Mouse (Mus musculus) MEL (cell line): Measurements from ENCODE around the gene Slc36a1. TPM values are rescaled to one million over a fixed set of nuclear protein-coding genes. Genes with fewer than 3 reads are reported as not detected.

Source experiments
- DNase-seq: peaks from one replicate; pipeline ENCODE4 v3.0.0; 2011; ENCODE audit warnings: low read depth, low spot score
- H3K27ac ChIP-seq: 2 replicates; pipeline ENCODE4 v1.5.1; 2012; ENCODE audit warnings: low read depth, mild to moderate bottlenecking, control low read depth, low read length, moderate library complexity; ENCODE audit not compliant: control insufficient read depth
- H3K27me3 ChIP-seq, 2 experiments: fragments of 150-350 bp in 1 of 2; sonication (generic) in 1 of 2; 2 replicates each; pipeline ENCODE4 v1.6.1; 2012; ENCODE audit warnings: low read length in 2 of 2, mild to moderate bottlenecking in 2 of 2, improper control_type of control experiment in 1 of 2, moderate library complexity in 1 of 2; ENCODE audit not compliant: insufficient read depth in 2 of 2, control insufficient read depth in 1 of 2
- H3K36me3 ChIP-seq, 2 experiments: 2 replicates each; pipeline ENCODE4 v1.6.1; 2012 to 2014; ENCODE audit warnings: low read length in 2 of 2, improper control_type of control experiment in 1 of 2, inconsistent platforms in 1 of 2, mild to moderate bottlenecking in 1 of 2; ENCODE audit not compliant: insufficient read depth in 2 of 2, control insufficient read depth in 1 of 2
- H3K4me1 ChIP-seq, 2 experiments: fragments of 150-350 bp in 1 of 2; sonication (generic) in 1 of 2; 2 replicates each; pipeline ENCODE4 v1.6.1; 2012; ENCODE audit warnings: low read length in 2 of 2, improper control_type of control experiment in 1 of 2, mild to moderate bottlenecking in 1 of 2; ENCODE audit not compliant: insufficient read depth in 2 of 2, control insufficient read depth in 1 of 2
- H3K4me3 ChIP-seq, 2 experiments: fragments of 150-350 bp in 1 of 2; sonication (generic) in 1 of 2; 2 replicates each; pipeline ENCODE4 v1.5.1; 2012; ENCODE audit warnings: low read depth in 2 of 2, low read length in 2 of 2, mild to moderate bottlenecking in 2 of 2, moderate library complexity in 2 of 2, control low read depth in 1 of 2, improper control_type of control experiment in 1 of 2; ENCODE audit not compliant: control insufficient read depth in 1 of 2, insufficient read depth in 1 of 2
- H3K79me2 ChIP-seq: 2 replicates; pipeline ENCODE4 v1.6.1; 2012; ENCODE audit warnings: mild to moderate bottlenecking, low read length, moderate library complexity; ENCODE audit not compliant: control insufficient read depth, poor library complexity, insufficient read depth
- H3K9ac ChIP-seq: 2 replicates; pipeline ENCODE4 v1.6.1; 2012; ENCODE audit warnings: low read depth, mild to moderate bottlenecking, control low read depth, low read length, moderate library complexity; ENCODE audit not compliant: control insufficient read depth, poor library complexity, severe bottlenecking
- H3K9me3 ChIP-seq: fragments of 150-350 bp; sonication (generic); replicated peaks from 2 replicates; pipeline ENCODE4 v1.6.1; 2012; ENCODE audit warnings: mild to moderate bottlenecking, low read length, improper control_type of control experiment, moderate library complexity; ENCODE audit not compliant: insufficient read depth
- BHLHE40 ChIP-seq: IDR thresholded peaks from 2 replicates; pipeline ENCODE4 v1.6.1; 2012; ENCODE audit warnings: low read depth, mild to moderate bottlenecking, inconsistent platforms, low read length, improper control_type of control experiment, borderline replicate concordance
- CHD2 ChIP-seq: IDR thresholded peaks from 2 replicates; pipeline ENCODE4 v1.6.1; 2011; ENCODE audit warnings: low read length, improper control_type of control experiment
- CTCF ChIP-seq, 3 experiments: IDR thresholded peaks in 2 of 3; conservative IDR thresholded peaks in 1 of 3; 2 replicates each; pipeline ENCODE4 v1.5.1; 2011 to 2012; ENCODE audit warnings: low read length in 3 of 3, low read depth in 2 of 3, mild to moderate bottlenecking in 2 of 3, improper control_type of control experiment in 1 of 3, inconsistent platforms in 1 of 3, mixed read lengths in 1 of 3, moderate library complexity in 1 of 3; ENCODE audit not compliant: control insufficient read depth in 1 of 3, insufficient read depth in 1 of 3, poor library complexity in 1 of 3, severe bottlenecking in 1 of 3
- E2F4 ChIP-seq: IDR thresholded peaks from 2 replicates; pipeline ENCODE4 v1.6.1; 2011; ENCODE audit warnings: low read depth, low read length, improper control_type of control experiment, borderline replicate concordance
- ETS1 ChIP-seq: IDR thresholded peaks from 2 replicates; pipeline ENCODE4 v1.6.1; 2012; ENCODE audit warnings: low read depth, mild to moderate bottlenecking, inconsistent platforms, low read length, improper control_type of control experiment, moderate library complexity
- GATA1 ChIP-seq: IDR thresholded peaks from 2 replicates; pipeline ENCODE4 v1.6.1; 2011; ENCODE audit warnings: low read depth, low read length, improper control_type of control experiment
- HCFC1 ChIP-seq: IDR thresholded peaks from 2 replicates; pipeline ENCODE4 v1.6.1; 2012; ENCODE audit warnings: low read depth, mild to moderate bottlenecking, inconsistent platforms, low read length, improper control_type of control experiment, moderate library complexity
- MAX ChIP-seq: IDR thresholded peaks from 2 replicates; pipeline ENCODE4 v1.6.1; 2011; ENCODE audit warnings: low read length, improper control_type of control experiment
- MAZ ChIP-seq: IDR thresholded peaks from 2 replicates; pipeline ENCODE4 v1.6.1; 2012; ENCODE audit warnings: low read depth, mild to moderate bottlenecking, inconsistent platforms, low read length, improper control_type of control experiment
- MEF2A ChIP-seq: IDR thresholded peaks from 2 replicates; pipeline ENCODE4 v1.6.1; 2014; ENCODE audit warnings: low read depth, mild to moderate bottlenecking, inconsistent platforms, low read length, improper control_type of control experiment; ENCODE audit not compliant: poor library complexity, insufficient replicate concordance, severe bottlenecking; ENCODE audit errors: extremely low read depth
- MXI1 ChIP-seq: IDR thresholded peaks from 2 replicates; pipeline ENCODE4 v1.6.1; 2011; ENCODE audit warnings: mild to moderate bottlenecking, low read depth, low read length, improper control_type of control experiment
- MYC ChIP-seq: IDR thresholded peaks from 2 replicates; pipeline ENCODE4 v1.6.1; 2011; ENCODE audit warnings: low read depth, mild to moderate bottlenecking, low read length, improper control_type of control experiment, moderate library complexity
- POLR2A ChIP-seq, 2 experiments: IDR thresholded peaks; 2 replicates each; pipeline ENCODE4 v1.6.1; 2011 to 2012; ENCODE audit warnings: low read length in 2 of 2, mild to moderate bottlenecking in 2 of 2, control low read depth in 1 of 2, improper control_type of control experiment in 1 of 2, low read depth in 1 of 2, moderate library complexity in 1 of 2; ENCODE audit not compliant: control insufficient read depth in 1 of 2, insufficient read depth in 1 of 2, poor library complexity in 1 of 2
- POLR2AphosphoS5 ChIP-seq: IDR thresholded peaks from 2 replicates; pipeline ENCODE4 v1.6.1; 2012; ENCODE audit warnings: low read depth, borderline replicate concordance, mild to moderate bottlenecking, inconsistent platforms, low read length, moderate library complexity, mixed read lengths
- RCOR1 ChIP-seq: IDR thresholded peaks from 2 replicates; pipeline ENCODE4 v1.6.1; 2012; ENCODE audit warnings: low read depth, mild to moderate bottlenecking, inconsistent platforms, low read length, improper control_type of control experiment
- SIN3A ChIP-seq: IDR thresholded peaks from 2 replicates; pipeline ENCODE4 v1.6.1; 2012; ENCODE audit warnings: low read length, improper control_type of control experiment, inconsistent platforms
- TBP ChIP-seq: IDR thresholded peaks from 2 replicates; pipeline ENCODE4 v1.8.0; 2011; ENCODE audit warnings: low read depth, low read length, improper control_type of control experiment
- UBTF ChIP-seq: IDR thresholded peaks from 2 replicates; pipeline ENCODE4 v1.6.1; 2012; ENCODE audit warnings: low read depth, mild to moderate bottlenecking, inconsistent platforms, low read length, improper control_type of control experiment, moderate library complexity, borderline replicate concordance; ENCODE audit not compliant: insufficient read depth
- USF2 ChIP-seq, 2 experiments: IDR thresholded peaks; 2 replicates each; pipeline ENCODE4 v1.6.1; 2011 to 2012; ENCODE audit warnings: improper control_type of control experiment in 2 of 2, low read length in 2 of 2, borderline replicate concordance in 1 of 2, inconsistent platforms in 1 of 2, low read depth in 1 of 2, mild to moderate bottlenecking in 1 of 2; ENCODE audit not compliant: insufficient read depth in 1 of 2
- ZC3H11A ChIP-seq: IDR thresholded peaks from 2 replicates; pipeline ENCODE4 v1.6.1; 2012; ENCODE audit warnings: low read depth, mild to moderate bottlenecking, inconsistent platforms, low read length, improper control_type of control experiment
- ZMIZ1 ChIP-seq: IDR thresholded peaks from 2 replicates; pipeline ENCODE4 v1.6.1; 2012; ENCODE audit warnings: low read depth, mild to moderate bottlenecking, inconsistent platforms, low read length, improper control_type of control experiment, moderate library complexity
- polyA plus RNA-seq, 2 experiments: library from polyadenylated mRNA; stranded (reverse) in 1 of 2; unstranded in 1 of 2; fragments of >175 nt in 1 of 2; fragments of >200 nt in 1 of 2; gene quantifications; 2 replicates each; pipeline versions ENCODE4 v1.2.1 to v1.2.4; 2012; ENCODE audit warnings: low replicate concordance in 2 of 2, low read depth in 1 of 2; ENCODE audit not compliant: insufficient read length in 2 of 2, insufficient read depth in 1 of 2, missing spikeins in 1 of 2
- total RNA-seq: library from RNA; depleted of rRNA; stranded (reverse); fragments of 300-350 nt; gene quantifications from 2 replicates; pipeline ENCODE4 v1.2.3, GENCODE M21; 2012

The Slc36a1 gene
- total and polyA plus RNA-seq, 3 experiments: 2.8 to 5.2 TPM; not detected in 1

DNA sequence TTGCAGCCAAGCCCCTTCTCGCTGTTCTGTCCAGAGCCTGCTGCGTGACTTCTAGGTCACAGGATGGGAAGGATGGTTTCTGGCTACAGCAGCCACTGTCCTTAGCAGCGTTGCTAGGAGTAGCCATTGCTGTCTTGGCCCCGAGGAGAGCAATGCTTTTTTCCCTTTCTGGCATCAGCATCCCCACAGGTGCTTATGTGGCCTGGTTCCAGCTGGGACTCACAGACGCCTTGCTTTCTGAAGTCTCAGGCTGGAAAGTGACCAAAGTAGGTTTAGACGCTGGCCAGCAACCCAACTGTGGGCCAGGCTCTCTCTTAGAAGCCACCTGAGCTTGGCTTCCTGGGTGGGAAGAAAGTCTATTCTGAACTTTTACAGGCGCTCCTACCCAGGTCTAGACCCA, 30.1 kb downstream of the Slc36a1 start:
- H3K36me3 ChIP-seq: no peaks in the 10 kb centered on the region
- no peak overlapping the region for H3K4me3 ChIP-seq
- no peak overlapping the region for H3K27ac ChIP-seq
- H3K27me3 ChIP-seq: no peaks in the 10 kb centered on the region
- no peaks in the 10 kb centered on the region for H3K4me1 ChIP-seq
- H3K79me2 ChIP-seq: no peaks in the 10 kb centered on the region
- DNase-seq: no peak
- H3K9ac ChIP-seq: no peak overlapping the region
- TF ChIP-seq MXI1: no peak
- TF ChIP-seq ZC3H11A: no peak
- no peak for TF ChIP-seq ETS1
- TF ChIP-seq MAZ: no peak
- TF ChIP-seq GATA1: no peak
- no peak for TF ChIP-seq CHD2
- TF ChIP-seq BHLHE40: no peak
- TF ChIP-seq ZMIZ1: no peak
- no peak for TF ChIP-seq USF2 (IDR thresholded peaks at IDR 0.05; ENCODE audit: borderline replicate concordance in 1 of 2, insufficient read depth in 1 of 2, low read depth in 1 of 2, low read length in 2 of 2)
- no peak for TF ChIP-seq RCOR1
- TF ChIP-seq MYC: no peak
- TF ChIP-seq, all 39 proteins: peak for 0
- H3K9me3 ChIP-seq: no peaks in the 10 kb centered on the region

DNA sequence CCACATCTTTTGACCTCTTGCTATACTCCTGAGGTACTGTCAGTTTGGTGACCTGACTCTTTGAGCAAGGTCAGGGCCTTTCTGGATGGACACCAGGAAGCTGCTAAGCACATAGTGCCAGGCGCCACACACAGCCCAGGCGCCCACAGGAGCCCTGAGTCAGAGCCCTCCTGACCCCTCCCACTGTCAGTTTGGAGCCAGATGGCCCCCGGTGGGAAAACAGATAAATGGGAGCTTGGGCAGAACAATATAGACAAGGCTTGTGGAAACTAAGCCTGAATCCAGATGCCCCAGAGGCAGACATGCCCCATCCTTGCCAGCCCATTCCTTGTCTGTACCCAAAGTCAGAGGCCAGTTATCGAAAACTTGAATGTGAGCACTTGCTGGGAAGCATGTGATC, 30.6 kb downstream of the Slc36a1 start:
- H3K4me3 ChIP-seq: no peak overlapping the region

DNA sequence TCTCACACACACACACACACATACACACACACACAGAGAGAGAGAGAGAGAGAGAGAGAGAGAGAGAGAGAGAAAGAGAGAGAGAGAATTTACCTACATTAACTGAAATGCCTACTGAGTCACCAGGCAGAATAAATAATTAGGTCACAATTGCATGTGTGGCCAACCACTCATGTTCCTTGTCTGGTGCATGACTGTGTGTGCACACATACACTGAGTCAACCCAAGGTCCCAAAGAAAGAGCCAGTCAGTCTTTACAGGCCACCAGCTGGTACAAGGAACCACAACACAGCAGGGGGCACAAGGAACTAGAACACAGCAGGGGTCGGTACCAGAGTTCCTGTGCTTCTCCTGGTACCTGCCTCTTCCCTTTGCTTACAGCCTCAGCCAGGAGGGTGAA, 32.7 kb downstream of the Slc36a1 start:
- Histone ChIP-seq H3K36me3 (no peaks in the 10 kb centered on the region), H3K27me3 (no peaks in the 10 kb centered on the region), H3K9me3 (no peaks in the 10 kb centered on the region), H3K9ac (no peak overlapping the region), H3K79me2 (no peaks in the 10 kb centered on the region), H3K27ac (no peak overlapping the region), H3K4me1 (no peaks in the 10 kb centered on the region)
- no peak for DNase-seq
- TF ChIP-seq UBTF: no peak
- TF ChIP-seq RCOR1: no peak
- no peak for TF ChIP-seq SIN3A
- no peak for TF ChIP-seq MXI1
- no peak for TF ChIP-seq HCFC1
- no peak for TF ChIP-seq BHLHE40
- TF ChIP-seq GATA1: no peak
- no peak for TF ChIP-seq CTCF (IDR thresholded peaks at IDR 0.05 in 2 of 3, conservative IDR thresholded peaks at IDR 0.05 in 1 of 3; ENCODE audit: control insufficient read depth in 1 of 3, insufficient read depth in 1 of 3, low read depth in 2 of 3, low read length in 3 of 3, poor library complexity in 1 of 3, severe bottlenecking in 1 of 3)
- no peak for TF ChIP-seq E2F4
- no peak for TF ChIP-seq MEF2A
- no peak for TF ChIP-seq MAZ
- no peak for TF ChIP-seq MAX
- no peak for TF ChIP-seq POLR2AphosphoS5
- TF ChIP-seq ZMIZ1: no peak
- TF ChIP-seq POLR2A (IDR thresholded peaks at IDR 0.05; ENCODE audit: control insufficient read depth in 1 of 2, insufficient read depth in 1 of 2, low read depth in 1 of 2, low read length in 2 of 2, poor library complexity in 1 of 2): no peak
- no peak for TF ChIP-seq USF2 (IDR thresholded peaks at IDR 0.05; ENCODE audit: borderline replicate concordance in 1 of 2, insufficient read depth in 1 of 2, low read depth in 1 of 2, low read length in 2 of 2)
- TF ChIP-seq, all 39 proteins: peak for 0
- no peak overlapping the region for H3K4me3 ChIP-seq

More for the DNA sequence above, 30.6 kb downstream of the Slc36a1 start:
- H3K27me3 ChIP-seq: no peaks in the 10 kb centered on the region
- TF ChIP-seq TBP: no peak
- TF ChIP-seq ZC3H11A: no peak
- no peak for TF ChIP-seq ETS1
- H3K4me1 ChIP-seq: no peaks in the 10 kb centered on the region
- H3K36me3 ChIP-seq: no peaks in the 10 kb centered on the region
- H3K27ac ChIP-seq: no peak overlapping the region
- H3K79me2 ChIP-seq: no peaks in the 10 kb centered on the region
- H3K9ac ChIP-seq: no peak overlapping the region
- no peak for DNase-seq
- no peaks in the 10 kb centered on the region for H3K9me3 ChIP-seq
